Mouse (Mus musculus): ENCODE measurements around the gene Nudt1. TPM values are rescaled to one million over a fixed set of nuclear protein-coding genes. Genes with fewer than 3 reads are reported as not detected.

Nudt1 gene
- polyA plus RNA-seq, 2 experiments from 2014 or later: 14.8 to 28.6 TPM

DNA sequence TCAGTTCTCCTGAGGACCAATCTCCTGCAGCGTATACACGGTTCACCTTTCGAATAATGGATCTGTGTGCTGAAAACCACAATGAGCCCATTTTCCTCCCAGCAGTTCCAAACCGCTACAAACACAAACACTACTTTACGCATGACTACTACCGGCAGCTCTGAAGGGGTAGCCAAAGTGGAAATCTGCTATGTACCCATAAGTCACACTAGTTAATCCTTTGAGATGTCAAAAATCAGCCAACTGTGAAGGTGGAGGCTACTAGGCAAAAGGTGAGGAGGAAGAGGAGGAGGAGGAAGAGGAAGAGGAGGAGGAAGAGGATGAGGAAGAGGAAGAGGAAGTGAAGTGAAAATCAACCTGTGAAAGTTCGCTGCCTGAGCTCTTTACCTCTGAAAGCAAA lies 65.8 kb downstream of the Nudt1 start:
- no peak for ATAC-seq

Other genes starting within 250 kb of the Nudt1 start
- 10 to 100 TPM; 28.2 to 40.3 TPM for gene Mad1l1, start 104 bp upstream of the Nudt1 start, polyA plus RNA-seq (2017; shearing (Covaris generic))
- 10 to 100 TPM; 10.6 to 14.9 TPM for gene Mrm2, start 10.2 kb downstream of the Nudt1 start, polyA plus RNA-seq (2017; shearing (Covaris generic))
- gene Snx8, start 67.6 kb downstream of the Nudt1 start, polyA plus RNA-seq (2017; shearing (Covaris generic)): 1 to 10 TPM in 1 of 2 experiments, under 1 TPM in 1; 0.30 to 6.1 TPM
- 10 to 100 TPM; 17.8 to 25.9 TPM for gene Eif3b, start 97.7 kb downstream of the Nudt1 start, polyA plus RNA-seq (2017; shearing (Covaris generic))
- gene Gm4869, start 124.0 kb downstream of the Nudt1 start, polyA plus RNA-seq (2017; shearing (Covaris generic)): not detected
- 10 to 100 TPM; 31.8 to 44.3 TPM for gene Chst12, start 183.9 kb downstream of the Nudt1 start, polyA plus RNA-seq (2017; shearing (Covaris generic))
- gene Grifin, start 243.4 kb downstream of the Nudt1 start, polyA plus RNA-seq (2017; shearing (Covaris generic)): 1 to 10 TPM; 1.5 to 3.8 TPM

Measured in CD4-positive, CD25-positive, alpha-beta regulatory T cell, adult 4 months (primary cell).